Mouse (Mus musculus): ENCODE measurements around the gene Fance. TPM values are rescaled to one million over a fixed set of nuclear protein-coding genes. Genes with fewer than 3 reads are reported as not detected.

The Fance gene
- polyA plus RNA-seq, 1 experiment = 33.1 TPM

DNA sequence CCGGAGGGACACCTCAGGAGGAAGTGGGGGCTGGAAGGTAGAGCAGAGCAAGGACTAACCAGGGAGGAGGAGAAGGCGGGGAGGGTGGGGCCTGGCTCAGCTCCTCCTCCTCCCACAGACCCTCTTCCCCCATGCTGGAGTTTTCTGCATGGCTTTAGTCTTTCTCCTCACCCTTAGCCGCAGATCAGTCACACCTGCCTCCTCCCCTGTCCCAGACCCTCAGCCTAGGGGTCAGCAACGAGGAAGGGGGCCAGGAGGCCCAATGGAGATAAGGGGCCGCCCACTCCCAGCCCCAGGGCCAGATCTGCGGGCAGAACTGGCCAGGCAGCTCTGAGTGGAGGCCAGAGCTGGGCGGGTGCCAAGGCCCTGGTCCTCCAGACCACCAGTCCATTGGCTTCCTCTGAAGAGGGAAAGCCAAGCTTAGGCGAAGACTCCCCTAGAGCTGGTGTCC lies 32.0 kb downstream of the Fance start:
- Histone ChIP-seq H3K36me3 (replicated peaks; ENCODE audit: low read length) (no peaks in the 10 kb centered on the region), H3K27me3 (replicated peaks) (peaks cover 98% of the 10 kb centered on the region), H3K4me1 (peaks cover 41% of the 10 kb centered on the region), H3K4me3 (replicated peaks) (no peak overlapping the region), H3K9me3 (no peaks in the 10 kb centered on the region)
- TF ChIP-seq GATA1 (IDR thresholded peaks at IDR 0.05; ENCODE audit: borderline replicate concordance, low read length) = no peak

- Histone ChIP-seq H3K4me1 (peaks cover 41% of the 10 kb centered on the region), H3K36me3 (replicated peaks; ENCODE audit: low read length) (no peaks in the 10 kb centered on the region), H3K9me3 (no peaks in the 10 kb centered on the region), H3K4me3 (replicated peaks) (no peak overlapping the region), H3K27me3 (replicated peaks) (peaks cover 97% of the 10 kb centered on the region)
- TF ChIP-seq FLI1 (IDR thresholded peaks at IDR 0.05; ENCODE audit: low read length) = no peak
Observed at GRCm38 (mm10) chr17:28345882-28346281, 32.6 kb downstream of the Fance start.

DNA sequence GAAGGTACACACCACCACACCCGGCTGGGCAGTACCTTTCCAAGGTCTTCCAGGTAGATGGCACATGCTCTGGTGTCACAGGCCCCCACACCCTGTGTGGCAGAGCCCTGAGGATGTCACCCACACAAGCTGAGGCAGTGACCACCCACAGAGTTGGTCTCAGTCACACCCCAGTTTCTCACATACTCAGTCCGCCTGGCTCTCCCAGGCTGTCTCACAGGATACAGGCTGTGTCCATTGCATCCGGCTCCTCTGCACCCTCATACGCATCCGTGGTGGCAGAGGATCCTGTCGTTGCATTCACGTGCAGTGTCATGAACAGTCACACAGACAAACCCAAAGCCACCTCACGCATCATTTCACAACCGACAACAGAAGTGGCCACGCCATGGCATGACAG lies 34.0 kb downstream of the Fance start:
- no peak for TF ChIP-seq GATA1 (IDR thresholded peaks at IDR 0.05; ENCODE audit: borderline replicate concordance, low read length)
- TF ChIP-seq FLI1 (IDR thresholded peaks at IDR 0.05; ENCODE audit: low read length) = no peak
- H3K9me3 ChIP-seq = no peaks in the 10 kb centered on the region
- no peaks in the 10 kb centered on the region for H3K36me3 ChIP-seq (replicated peaks; ENCODE audit: low read length)
- peaks cover 43% of the 10 kb centered on the region for H3K4me1 ChIP-seq
- peak overlapping the region; percentile 14 for H3K4me3 ChIP-seq (replicated peaks)
- H3K27me3 ChIP-seq (replicated peaks) = peaks cover 97% of the 10 kb centered on the region

GRCm38 (mm10) chr17:28348211-28348610 lies 34.9 kb downstream of the Fance start:
- Histone ChIP-seq H3K36me3 (replicated peaks; ENCODE audit: low read length) (no peaks in the 10 kb centered on the region), H3K4me3 (replicated peaks) (no peak overlapping the region), H3K4me1 (peaks cover 43% of the 10 kb centered on the region), H3K9me3 (no peaks in the 10 kb centered on the region), H3K27me3 (replicated peaks) (peaks cover 97% of the 10 kb centered on the region)
- TF ChIP-seq FLI1 (IDR thresholded peaks at IDR 0.05; ENCODE audit: low read length) (no peak), GATA1 (IDR thresholded peaks at IDR 0.05; ENCODE audit: borderline replicate concordance, low read length) (no peak)

GRCm38 (mm10) chr17:28349264-28349880 lies 36.1 kb downstream of the Fance start:
- peaks cover 6% of the 10 kb centered on the region; the same call in 1 of the 2 replicates for H3K9me3 ChIP-seq
- TF ChIP-seq FLI1 (IDR thresholded peaks at IDR 0.05; ENCODE audit: low read length) = no peak
- TF ChIP-seq GATA1 (IDR thresholded peaks at IDR 0.05; ENCODE audit: borderline replicate concordance, low read length) = no peak
- H3K36me3 ChIP-seq (replicated peaks; ENCODE audit: low read length) = no peaks in the 10 kb centered on the region
- H3K4me1 ChIP-seq = peaks cover 37% of the 10 kb centered on the region
- peaks cover 97% of the 10 kb centered on the region for H3K27me3 ChIP-seq (replicated peaks)
- no peak overlapping the region for H3K4me3 ChIP-seq (replicated peaks)

GRCm38 (mm10) chr17:28349901-28350465 lies 36.7 kb downstream of the Fance start:
- peaks cover 96% of the 10 kb centered on the region for H3K27me3 ChIP-seq (replicated peaks)
- H3K4me3 ChIP-seq (replicated peaks) = peak overlapping the region; percentile 91
- TF ChIP-seq GATA1 (IDR thresholded peaks at IDR 0.05; ENCODE audit: borderline replicate concordance, low read length) (no peak), FLI1 (IDR thresholded peaks at IDR 0.05; ENCODE audit: low read length) (no peak)
- H3K36me3 ChIP-seq (replicated peaks; ENCODE audit: low read length) = no peaks in the 10 kb centered on the region
- H3K4me1 ChIP-seq = peaks cover 36% of the 10 kb centered on the region
- peaks cover 6% of the 10 kb centered on the region; the same call in 1 of the 2 replicates for H3K9me3 ChIP-seq

DNA sequence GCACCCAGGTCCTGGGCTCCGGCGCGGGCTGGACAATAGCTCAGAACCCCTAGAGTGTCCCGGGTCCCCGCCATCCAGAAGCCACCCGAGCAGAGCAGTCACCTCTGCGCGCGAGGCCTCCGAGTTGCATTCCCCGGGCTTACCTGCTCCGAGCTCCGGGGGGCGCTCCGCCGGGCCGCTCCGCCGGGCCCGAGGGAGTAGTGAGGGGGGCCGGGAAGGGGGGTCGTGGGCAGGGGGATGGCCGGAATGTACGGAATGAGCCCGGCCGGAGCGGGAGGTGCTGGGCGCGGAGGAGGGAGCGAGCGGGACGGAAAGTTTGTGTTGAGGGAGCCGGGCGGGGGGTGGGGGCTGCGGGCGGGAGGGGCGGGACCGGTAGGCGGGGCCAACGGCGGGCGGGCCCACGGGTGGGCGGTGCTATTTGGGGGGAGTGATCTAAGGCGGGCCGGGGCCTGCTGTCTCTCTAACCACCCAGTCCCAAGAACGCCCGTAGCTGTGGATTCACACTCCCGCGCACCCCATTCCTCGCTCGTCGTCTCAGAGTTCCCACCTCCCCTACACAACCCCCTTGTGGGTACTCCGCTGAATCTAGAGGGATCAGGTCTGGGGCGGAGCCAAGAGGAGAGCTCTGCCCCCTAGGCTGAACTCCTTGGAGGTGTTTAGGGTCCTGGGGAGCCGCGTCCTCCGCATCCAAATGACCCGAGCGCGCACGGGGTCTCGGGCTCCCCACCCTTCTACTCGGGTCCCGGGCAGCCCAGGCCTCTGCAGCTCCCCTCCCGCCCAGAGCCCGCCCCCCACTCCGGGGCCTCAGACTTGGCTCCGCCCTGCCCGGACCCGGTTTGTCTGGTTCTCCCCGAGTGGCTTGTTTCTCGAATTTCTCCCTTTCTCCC lies 37.4 kb downstream of the Fance start, which contains the start of gene Tead3:
Tead3 (minus strand) TSS at position 352 of the 887 bp plus-strand sequence.
- Histone ChIP-seq H3K27me3 (replicated peaks) (peaks cover 96% of the 10 kb centered on the region), H3K4me1 (peaks cover 30% of the 10 kb centered on the region), H3K9me3 (peaks cover 6% of the 10 kb centered on the region; the same call in 1 of the 2 replicates), H3K36me3 (replicated peaks; ENCODE audit: low read length) (no peaks in the 10 kb centered on the region), H3K4me3 (replicated peaks) (peak within 1 kb of the TSS; percentile 91)
- no peak for TF ChIP-seq FLI1 (IDR thresholded peaks at IDR 0.05; ENCODE audit: low read length)
- TF ChIP-seq GATA1 (IDR thresholded peaks at IDR 0.05; ENCODE audit: borderline replicate concordance, low read length) = no peak

- Histone ChIP-seq H3K4me3 (replicated peaks) (peak overlapping the region; percentile 91), H3K27me3 (replicated peaks) (peaks cover 96% of the 10 kb centered on the region), H3K9me3 (peaks cover 6% of the 10 kb centered on the region; the same call in 1 of the 2 replicates), H3K4me1 (peaks cover 30% of the 10 kb centered on the region), H3K36me3 (replicated peaks; ENCODE audit: low read length) (no peaks in the 10 kb centered on the region)
- TF ChIP-seq GATA1 (IDR thresholded peaks at IDR 0.05; ENCODE audit: borderline replicate concordance, low read length) (no peak), FLI1 (IDR thresholded peaks at IDR 0.05; ENCODE audit: low read length) (no peak)
Observed at GRCm38 (mm10) chr17:28351353-28351890, 38.1 kb downstream of the Fance start.

DNA sequence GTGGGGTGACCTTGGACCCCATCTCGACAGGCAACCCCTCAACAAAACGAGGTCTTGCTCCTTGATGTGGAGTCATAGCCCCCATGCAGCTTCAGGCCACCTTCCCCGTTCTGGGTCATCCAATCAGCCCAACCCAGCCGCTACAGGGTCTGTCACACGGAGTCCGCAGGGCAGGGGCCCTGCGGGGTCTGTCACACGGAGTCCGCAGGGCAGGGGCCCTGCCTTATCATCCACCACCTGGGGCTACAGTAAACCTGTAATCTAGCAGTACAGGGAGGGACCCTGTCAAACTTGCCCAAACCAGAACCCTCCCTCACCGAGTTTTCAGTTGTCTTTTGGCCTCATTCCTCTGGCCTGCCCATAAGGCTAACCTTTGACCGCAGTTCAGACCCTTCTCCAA lies 38.7 kb downstream of the Fance start:
- Histone ChIP-seq H3K36me3 (replicated peaks; ENCODE audit: low read length) (no peaks in the 10 kb centered on the region), H3K4me1 (peaks cover 30% of the 10 kb centered on the region), H3K9me3 (peaks cover 6% of the 10 kb centered on the region; the same call in 1 of the 2 replicates), H3K27me3 (replicated peaks) (peaks cover 96% of the 10 kb centered on the region), H3K4me3 (replicated peaks) (peak overlapping the region; percentile 91)
- no peak for TF ChIP-seq GATA1 (IDR thresholded peaks at IDR 0.05; ENCODE audit: borderline replicate concordance, low read length)
- no peak for TF ChIP-seq FLI1 (IDR thresholded peaks at IDR 0.05; ENCODE audit: low read length)

All from megakaryocyte, embryonic 14.5 days (primary cell).